Mouse (Mus musculus) CH12.LX (cell line): Measurements from ENCODE around the gene Psd. TPM values are rescaled to one million over a fixed set of nuclear protein-coding genes. Genes with fewer than 3 reads are reported as not detected.
A peak's percentile ranks its signal among the peaks of the same experiment; 100 is the strongest.

Source experiments
- DNase-seq: peaks from one replicate; pipeline ENCODE4 v3.0.0-alpha.2; 2013; ENCODE audit errors: extremely low read depth
- H3K27ac ChIP-seq: 2 replicates; pipeline ENCODE4 v1.5.1; 2012; ENCODE audit warnings: low read depth, mild to moderate bottlenecking, control low read depth, moderate library complexity; ENCODE audit not compliant: insufficient read depth
- H3K27me3 ChIP-seq: replicated peaks from 2 replicates; pipeline ENCODE3; 2012; ENCODE audit warnings: inconsistent platforms
- H3K36me3 ChIP-seq, 2 experiments: replicated peaks in 1 of 2; 2 replicates each; pipeline versions ENCODE3 to v1.6.1; 2012; ENCODE audit warnings: inconsistent platforms in 1 of 2, low read length in 1 of 2, mild to moderate bottlenecking in 1 of 2, mixed read lengths in 1 of 2, moderate library complexity in 1 of 2; ENCODE audit not compliant: control insufficient read depth in 1 of 2, insufficient read depth in 1 of 2
- H3K4me1 ChIP-seq, 2 experiments: 2 replicates each; pipeline ENCODE4 v1.6.1; 2012; ENCODE audit warnings: inconsistent platforms in 1 of 2, moderate library complexity in 1 of 2; ENCODE audit not compliant: insufficient read depth in 2 of 2, control insufficient read depth in 1 of 2
- H3K4me2 ChIP-seq: 2 replicates; pipeline ENCODE4 v1.6.1; 2012; ENCODE audit warnings: low read depth, mild to moderate bottlenecking, control low read depth; ENCODE audit not compliant: poor library complexity, insufficient read depth, severe bottlenecking
- H3K4me3 ChIP-seq, 3 experiments: fragments of 150-350 bp in 1 of 3; sonication (generic) in 1 of 3; replicated peaks in 1 of 3; 2 replicates each; pipeline versions ENCODE3 to v1.5.1; 2011 to 2012; ENCODE audit warnings: low read depth in 2 of 3, low read length in 2 of 3, mild to moderate bottlenecking in 2 of 3, moderate library complexity in 2 of 3, control low read depth in 1 of 3, improper control_type of control experiment in 1 of 3, inconsistent platforms in 1 of 3, mixed read lengths in 1 of 3; ENCODE audit not compliant: poor library complexity in 1 of 3
- H3K79me2 ChIP-seq: replicated peaks from 2 replicates; pipeline ENCODE4 v1.6.1; 2012; ENCODE audit warnings: mild to moderate bottlenecking, moderate library complexity; ENCODE audit not compliant: control insufficient read depth, poor library complexity, insufficient read depth, severe bottlenecking; ENCODE audit errors: extremely low read depth
- H3K9ac ChIP-seq: 2 replicates; pipeline ENCODE4 v1.6.1; 2012; ENCODE audit warnings: low read depth, mild to moderate bottlenecking, control low read depth, moderate library complexity; ENCODE audit not compliant: insufficient read depth
- H3K9me3 ChIP-seq: replicated peaks from 2 replicates; pipeline ENCODE3; 2012; ENCODE audit warnings: low read length, inconsistent platforms, mixed read lengths
- BHLHE40 ChIP-seq: IDR thresholded peaks from 2 replicates; pipeline ENCODE4 v1.6.1; 2011; ENCODE audit warnings: mild to moderate bottlenecking, low read depth, low read length, improper control_type of control experiment
- CTCF ChIP-seq, 2 experiments: IDR thresholded peaks in 1 of 2; conservative IDR thresholded peaks in 1 of 2; 2 replicates each; pipeline ENCODE4 v1.5.1; 2011 to 2012; ENCODE audit warnings: low read depth in 2 of 2, low read length in 2 of 2, improper control_type of control experiment in 1 of 2, inconsistent platforms in 1 of 2, mild to moderate bottlenecking in 1 of 2, moderate library complexity in 1 of 2
- E2F4 ChIP-seq: IDR thresholded peaks from 2 replicates; pipeline ENCODE4 v1.6.1; 2011; ENCODE audit warnings: low read depth, low read length, improper control_type of control experiment; ENCODE audit not compliant: insufficient replicate concordance
- ETS1 ChIP-seq: conservative IDR thresholded peaks from 2 replicates; pipeline ENCODE4 v1.6.1; 2012; ENCODE audit warnings: low read depth, mild to moderate bottlenecking, inconsistent platforms, low read length, improper control_type of control experiment, moderate library complexity
- HCFC1 ChIP-seq: IDR thresholded peaks from 2 replicates; pipeline ENCODE4 v1.6.1; 2012; ENCODE audit warnings: low read depth, mild to moderate bottlenecking, inconsistent platforms, low read length, improper control_type of control experiment
- IRF4 ChIP-seq: IDR thresholded peaks from 2 replicates; pipeline ENCODE4 v1.6.1; 2014; ENCODE audit warnings: low read depth, mild to moderate bottlenecking, inconsistent platforms, low read length, improper control_type of control experiment
- MXI1 ChIP-seq: IDR thresholded peaks from 2 replicates; pipeline ENCODE4 v1.6.1; 2011; ENCODE audit warnings: mild to moderate bottlenecking, low read depth, low read length, improper control_type of control experiment
- MYC ChIP-seq: IDR thresholded peaks from 2 replicates; pipeline ENCODE4 v1.6.1; 2011; ENCODE audit warnings: low read depth, mild to moderate bottlenecking, improper control_type of control experiment, low read length
- PAX5 ChIP-seq: IDR thresholded peaks from 2 replicates; pipeline ENCODE4 v1.6.1; 2012; ENCODE audit warnings: low read length, inconsistent platforms, mixed read lengths
- RCOR1 ChIP-seq: conservative IDR thresholded peaks from 2 replicates; pipeline ENCODE4 v1.6.1; 2012; ENCODE audit warnings: low read depth, mild to moderate bottlenecking, inconsistent platforms, low read length, improper control_type of control experiment
- SIN3A ChIP-seq: IDR thresholded peaks from 2 replicates; pipeline ENCODE4 v1.6.1; 2012; ENCODE audit warnings: low read length, improper control_type of control experiment, inconsistent platforms
- TBP ChIP-seq: conservative IDR thresholded peaks from 2 replicates; pipeline ENCODE4 v1.6.1; 2011; ENCODE audit warnings: low read depth, low read length, improper control_type of control experiment
- TCF12 ChIP-seq: IDR thresholded peaks from 2 replicates; pipeline ENCODE4 v1.6.1; 2014; ENCODE audit warnings: low read depth, mild to moderate bottlenecking, inconsistent platforms, low read length, improper control_type of control experiment
- UBTF ChIP-seq: IDR thresholded peaks from 2 replicates; pipeline ENCODE4 v1.6.1; 2012; ENCODE audit warnings: low read depth, mild to moderate bottlenecking, inconsistent platforms, low read length, improper control_type of control experiment, moderate library complexity
- ZKSCAN1 ChIP-seq: IDR thresholded peaks from 2 replicates; pipeline ENCODE4 v1.6.1; 2012; ENCODE audit warnings: low read depth, inconsistent platforms, low read length, improper control_type of control experiment, borderline replicate concordance
- ZNF384 ChIP-seq: IDR thresholded peaks from 2 replicates; pipeline ENCODE4 v1.6.1; 2012; ENCODE audit warnings: low read depth, low read length, improper control_type of control experiment, inconsistent platforms
- dilution Hi-C: fragments of 300-500 bp; cut with MboI; formaldehyde crosslinking; loops from 2 replicates; pipeline ENCODE4 v1.14.3; 2020; ENCODE audit warnings: low sequenced_read_pairs; ENCODE audit not compliant: extremely low pct_unique_long_range_greater_than_20kb, extremely low pct_ligation_motif_present
- in situ Hi-C: fragments of 300-500 bp; cut with MboI; formaldehyde crosslinking; loops from 3 replicates; pipeline ENCODE4 v1.14.3; 2019; ENCODE audit warnings: low sequenced_read_pairs, low pct_ligation_motif_present, low pct_unique_long_range_greater_than_20kb, mixed read lengths
- polyA plus RNA-seq: library from polyadenylated mRNA; unstranded; fragments of >175 nt; gene quantifications from 2 replicates; pipeline ENCODE4 v1.2.1, GENCODE M21; 2012; ENCODE audit warnings: low read depth; ENCODE audit not compliant: insufficient read length
- total RNA-seq, 2 experiments: library from RNA; depleted of rRNA; stranded (reverse); fragments of 300-350 nt in 1 of 2; fragments of >200 nt in 1 of 2; gene quantifications; 2 replicates each; pipeline ENCODE4 v1.2.3; 2012 to 2014

Gene Psd
- total and polyA plus RNA-seq, 3 experiments, result 0.70 to 20.1 (median 2.2) TPM

- peak overlapping the region; percentile 92; the same call in 1 of the 2 replicates for H3K9ac ChIP-seq
- H3K4me1 ChIP-seq, result peaks cover 9 to 42% of the 10 kb centered on the region in 2 experiments
- no peaks in the 10 kb centered on the region for H3K9me3 ChIP-seq
- no peak for DNase-seq
- 0 out of 2 replicates have a peak, but pooled peaks have one; percentile 4 for TF ChIP-seq MXI1
- no peak for TF ChIP-seq ZKSCAN1
- TF ChIP-seq TCF12, result no peak
- TF ChIP-seq TBP, result no peak
- TF ChIP-seq IRF4, result no peak
- no peak for TF ChIP-seq UBTF
- TF ChIP-seq PAX5, result no peak
- no peak for TF ChIP-seq ZNF384
- TF ChIP-seq BHLHE40, result no peak
- peak overlapping the region; percentile 67 to 86 (median 68) for H3K4me3 ChIP-seq
- peaks cover 43% of the 10 kb centered on the region for H3K27me3 ChIP-seq
- H3K27ac ChIP-seq, result no peak overlapping the region
- dilution Hi-C loops (no loop called here), in situ Hi-C loops (no loop called here)
- H3K4me2 ChIP-seq, result peak overlapping the region; percentile 79
- H3K36me3 ChIP-seq, result peaks cover 21 to 32% of the 10 kb centered on the region in 2 experiments
- H3K79me2 ChIP-seq, result no peaks in the 10 kb centered on the region
Observed at GRCm38 (mm10) chr19:46327531-46328064, 642 bp upstream of the Psd start.

DNA sequence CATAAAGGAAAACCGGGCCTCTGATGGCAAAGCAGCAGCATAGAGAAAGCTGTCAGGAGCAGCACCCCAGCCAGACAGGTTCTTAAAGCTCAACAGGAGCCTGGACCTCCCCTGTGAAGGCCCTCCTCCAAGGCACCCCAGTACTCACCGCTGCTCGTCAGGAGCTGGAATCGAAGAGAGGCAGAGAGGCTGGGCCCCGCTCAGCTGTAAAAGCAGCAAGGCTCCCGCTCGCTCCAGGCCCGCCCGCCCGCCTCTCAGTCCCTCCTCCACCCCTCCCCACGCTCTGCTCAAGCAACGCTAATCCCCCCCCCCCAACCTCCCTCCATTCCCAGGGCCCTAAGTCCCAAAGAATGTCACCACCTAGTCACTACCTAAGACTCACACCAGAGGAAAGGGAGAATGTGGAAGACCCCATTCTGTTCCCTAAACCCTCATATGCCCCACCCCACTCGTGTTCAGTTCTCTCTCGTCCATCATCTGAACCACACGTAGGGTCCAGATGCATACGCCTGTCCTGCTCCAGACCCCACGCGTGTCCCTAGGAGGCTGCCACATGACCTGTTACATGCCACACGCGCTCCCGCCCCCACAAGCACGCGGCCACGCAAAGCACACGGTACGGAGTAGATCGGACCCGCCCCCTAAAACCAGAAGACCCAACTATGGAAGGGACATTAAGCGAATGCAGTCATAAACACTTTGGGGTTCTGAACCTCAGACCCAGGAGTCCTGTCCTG, 769 bp downstream of the Psd start:
- no peaks in the 10 kb centered on the region for H3K9me3 ChIP-seq
- no peak overlapping the region for H3K27ac ChIP-seq
- no peak for TF ChIP-seq SIN3A
- TF ChIP-seq, all 38 proteins: peak for 0
- H3K4me3 ChIP-seq, result no peak overlapping the region
- in situ Hi-C loops (no loop called here), dilution Hi-C loops (no loop called here)
- H3K36me3 ChIP-seq, result peaks cover 10 to 18% of the 10 kb centered on the region in 2 experiments
- peaks cover 44% of the 10 kb centered on the region for H3K27me3 ChIP-seq
- no peak overlapping the region for H3K9ac ChIP-seq
- no peaks in the 10 kb centered on the region for H3K79me2 ChIP-seq
- 0 out of 2 replicates have a peak overlapping the region, but pooled peaks have one; percentile 79 for H3K4me2 ChIP-seq
- peaks cover 12 to 54% of the 10 kb centered on the region in 2 experiments for H3K4me1 ChIP-seq
- DNase-seq, result no peak

GRCm38 (mm10) chr19:46324918-46325317, 2.0 kb downstream of the Psd start:
- Histone ChIP-seq H3K4me1 (peaks cover 12 to 57% of the 10 kb centered on the region in 2 experiments), H3K27me3 (peaks cover 44% of the 10 kb centered on the region), H3K4me3 (no peak overlapping the region), H3K9me3 (no peaks in the 10 kb centered on the region), H3K9ac (no peak overlapping the region), H3K4me2 (no peak overlapping the region), H3K27ac (no peak overlapping the region), H3K36me3 (peaks cover 0 to 5% of the 10 kb centered on the region in 2 experiments), H3K79me2 (no peaks in the 10 kb centered on the region)
- in situ Hi-C loops (no loop called here), dilution Hi-C loops (no loop called here)
- TF ChIP-seq HCFC1 (no peak), MYC (no peak), E2F4 (no peak), CTCF (conservative IDR thresholded peaks at IDR 0.05 in 1 of 2, IDR thresholded peaks at IDR 0.05 in 1 of 2; ENCODE audit: low read depth in 2 of 2, low read length in 2 of 2) (no peak), ETS1 (no peak), RCOR1 (no peak)
- DNase-seq, result no peak
